Mouse (Mus musculus) heart, embryonic 10.5 days (tissue): ENCODE measurements at regions not wholly inside any gene's neighbourhood (a gene's known extent, or its start where the extent isn't known, plus 50 kb on each side); places are given as distances from the start of the nearest gene placed in this dataset.
"Not testable (repeated sequence)": the region's sequence is repeated elsewhere in the genome, so short reads cannot be mapped to it uniquely, and the experiment has no call there.

Experiments used
- DNase-seq: peaks from one replicate; pipeline ENCODE4 v3.0.0-alpha.2; 2017; ENCODE audit warnings: low spot score
- H3K27ac ChIP-seq: fragments of 300-500 bp; sonication (generic); 2 replicates; pipeline ENCODE4 v1.5.1; 2016; ENCODE audit warnings: mild to moderate bottlenecking
- H3K27me3 ChIP-seq: fragments of 300-500 bp; sonication (generic); 2 replicates; pipeline ENCODE4 v1.6.1; 2016; ENCODE audit warnings: mild to moderate bottlenecking; ENCODE audit not compliant: poor library complexity, insufficient read depth, severe bottlenecking
- H3K36me3 ChIP-seq: fragments of 300-500 bp; sonication (generic); 2 replicates; pipeline ENCODE4 v1.6.1; 2016; ENCODE audit warnings: mild to moderate bottlenecking, moderate library complexity
- H3K4me1 ChIP-seq: fragments of 300-500 bp; sonication (generic); 2 replicates; pipeline ENCODE4 v1.6.1; 2016; ENCODE audit warnings: mild to moderate bottlenecking
- H3K4me3 ChIP-seq: fragments of 300-500 bp; sonication (generic); 2 replicates; pipeline ENCODE4 v1.5.1; 2016; ENCODE audit warnings: mild to moderate bottlenecking, moderate library complexity
- H3K9me3 ChIP-seq: fragments of 300-500 bp; sonication (generic); 2 replicates; pipeline ENCODE4 v1.6.1; 2016; ENCODE audit warnings: mild to moderate bottlenecking, moderate library complexity
- WGBS: fragments of 180-500 bp; shearing (Covaris S2); methylation state at CpG from one replicate; pipeline ENCODE4 v1.1.7; 2016; 5-methylcytosine and 5-hydroxymethylcytosine counted together

- no peak overlapping the region for H3K4me3 ChIP-seq
- H3K4me1 ChIP-seq, result no peaks in the 10 kb centered on the region
- no peak for DNase-seq
- no peak overlapping the region for H3K27ac ChIP-seq
- H3K36me3 ChIP-seq, result no peaks in the 10 kb centered on the region
- no peaks in the 10 kb centered on the region for H3K9me3 ChIP-seq
- H3K27me3 ChIP-seq, result no peaks in the 10 kb centered on the region
These were observed 256.4 kb downstream of the Sema3d start for GRCm38 (mm10) chr5:12639549-12639948.

DNA sequence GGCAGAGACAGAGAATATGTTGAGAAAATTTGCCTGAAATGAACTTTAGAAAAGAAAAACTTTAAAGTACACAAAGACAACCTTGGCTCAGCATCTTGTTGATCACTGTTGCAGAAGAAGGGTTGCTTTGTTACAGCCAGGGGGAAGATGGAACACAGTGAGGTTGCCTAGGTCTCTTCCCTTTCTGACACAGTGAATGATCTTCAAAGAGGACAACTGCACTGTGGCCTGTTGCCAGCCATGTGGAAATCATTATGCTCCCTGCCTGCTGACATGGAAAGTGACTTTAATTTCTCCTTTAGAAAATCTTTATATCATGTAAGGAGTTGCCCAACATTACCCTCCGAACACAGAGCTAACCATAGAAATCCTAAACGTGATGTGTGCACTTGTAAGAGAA lies 263.1 kb downstream of the Sema3d start:
- WGBS, result 80% methylated on average over 2 of the region's 2 CpGs
- no peak overlapping the region for H3K27ac ChIP-seq
- no peak for DNase-seq

DNA sequence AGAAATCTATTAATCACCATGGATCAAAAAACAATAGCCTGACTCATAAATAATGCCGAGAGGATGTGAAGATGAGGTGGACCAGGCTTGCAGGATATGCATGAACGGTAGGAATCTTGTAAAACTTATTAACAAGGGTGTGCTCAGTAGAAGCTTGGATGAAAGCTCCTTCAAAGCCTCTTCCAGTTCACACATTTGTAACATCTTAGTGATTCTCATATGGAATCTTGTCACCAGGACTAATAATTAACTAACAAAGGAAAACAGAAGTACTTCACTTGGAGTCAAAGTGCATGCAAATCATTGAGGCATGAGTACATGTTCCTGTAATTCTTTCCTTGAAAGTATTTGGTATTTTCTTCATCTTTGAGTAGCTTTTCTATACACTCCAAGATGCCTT lies 290.5 kb downstream of the Sema3d start:
- Histone ChIP-seq H3K4me3 (no peak overlapping the region), H3K27ac (no peak overlapping the region), H3K4me1 (no peaks in the 10 kb centered on the region), H3K36me3 (no peaks in the 10 kb centered on the region), H3K27me3 (no peaks in the 10 kb centered on the region), H3K9me3 (no peaks in the 10 kb centered on the region; the same call in 1 of the 2 replicates)
- DNase-seq, result no peak
- 80% methylated on average over 2 of the region's 2 CpGs for WGBS

More for the DNA sequence above, 263.1 kb downstream of the Sema3d start:
- Histone ChIP-seq H3K9me3 (no peaks in the 10 kb centered on the region), H3K4me1 (no peaks in the 10 kb centered on the region), H3K4me3 (no peak overlapping the region), H3K36me3 (no peaks in the 10 kb centered on the region), H3K27me3 (no peaks in the 10 kb centered on the region)

DNA sequence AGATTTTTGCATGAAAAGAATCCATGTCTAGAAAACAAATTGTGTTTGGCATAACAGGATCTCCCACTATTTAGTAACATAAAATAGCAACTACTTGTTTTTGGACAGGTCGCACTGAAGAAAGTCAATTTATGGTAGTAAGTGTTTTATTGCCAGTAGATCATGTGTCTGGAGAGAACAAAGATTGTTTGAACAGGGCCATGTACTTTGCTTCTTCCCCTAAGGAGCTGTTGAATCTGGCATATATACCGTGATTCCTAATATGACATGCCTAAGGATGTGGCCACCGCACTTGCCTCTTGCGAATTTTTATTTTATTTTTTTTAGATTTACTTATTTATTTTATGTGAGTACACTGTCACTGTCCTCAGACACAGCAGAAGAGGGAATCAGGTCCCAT lies 290.9 kb downstream of the Sema3d start:
- DNase-seq, result no peak
- 92% methylated on average over 4 of the region's 4 CpGs for WGBS
- H3K4me3 ChIP-seq, result no peak overlapping the region

DNA sequence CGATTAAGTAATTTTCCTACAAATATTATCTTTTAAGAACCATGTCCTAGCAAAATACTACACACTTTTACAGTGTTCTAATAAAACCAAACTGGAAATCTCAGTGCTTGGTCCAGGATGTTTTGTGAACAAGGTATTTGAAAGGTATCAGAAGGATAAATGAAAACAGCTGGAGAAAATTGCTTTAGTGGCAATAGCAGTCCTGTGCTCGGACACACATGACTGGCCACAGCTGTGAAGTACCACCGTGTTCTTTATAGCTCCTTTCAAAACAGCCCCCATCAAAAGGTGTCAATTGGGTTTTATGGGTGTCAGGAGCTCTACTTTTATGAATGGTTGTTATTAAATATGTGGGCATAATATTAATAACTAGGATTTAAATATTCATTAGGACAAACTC lies 293.5 kb downstream of the Sema3d start:
- no peak overlapping the region for H3K27ac ChIP-seq

More for the DNA sequence above, 290.9 kb downstream of the Sema3d start:
- no peak overlapping the region for H3K27ac ChIP-seq
- no peaks in the 10 kb centered on the region for H3K4me1 ChIP-seq
- H3K36me3 ChIP-seq, result no peaks in the 10 kb centered on the region
- H3K9me3 ChIP-seq, result no peaks in the 10 kb centered on the region; the same call in 1 of the 2 replicates
- H3K27me3 ChIP-seq, result no peaks in the 10 kb centered on the region

GRCm38 (mm10) chr5:12714894-12715293 lies 331.7 kb downstream of the Sema3d start:
- peaks cover 7% of the 10 kb centered on the region for H3K9me3 ChIP-seq
- 83% methylated on average over 3 of the region's 3 CpGs for WGBS
- H3K36me3 ChIP-seq, result peaks cover 3% of the 10 kb centered on the region; the same call in 1 of the 2 replicates
- H3K4me1 ChIP-seq, result no peaks in the 10 kb centered on the region
- H3K27ac ChIP-seq, result no peak overlapping the region
- no peak for DNase-seq
- H3K27me3 ChIP-seq, result no peaks in the 10 kb centered on the region
- H3K4me3 ChIP-seq, result no peak overlapping the region

More for the DNA sequence above, 293.5 kb downstream of the Sema3d start:
- 74% methylated on average over 3 of the region's 3 CpGs for WGBS
- Histone ChIP-seq H3K27me3 (no peaks in the 10 kb centered on the region), H3K36me3 (no peaks in the 10 kb centered on the region), H3K4me1 (no peaks in the 10 kb centered on the region), H3K9me3 (no peaks in the 10 kb centered on the region), H3K4me3 (no peak overlapping the region)
- no peak for DNase-seq

GRCm38 (mm10) chr5:12751514-12751913 lies 368.3 kb downstream of the Sema3d start:
- Histone ChIP-seq H3K27me3 (no peaks in the 10 kb centered on the region), H3K36me3 (no peaks in the 10 kb centered on the region), H3K4me1 (no peaks in the 10 kb centered on the region), H3K27ac (no peak overlapping the region), H3K9me3 (no peaks in the 10 kb centered on the region), H3K4me3 (no peak overlapping the region)
- WGBS, result 18% methylated on average over 5 of the region's 5 CpGs
- no peak for DNase-seq

- Histone ChIP-seq H3K9me3 (no peaks in the 10 kb centered on the region), H3K4me1 (no peaks in the 10 kb centered on the region), H3K36me3 (no peaks in the 10 kb centered on the region), H3K27ac (no peak overlapping the region), H3K27me3 (no peaks in the 10 kb centered on the region), H3K4me3 (no peak overlapping the region)
- DNase-seq, result no peak
These were observed 365.6 kb upstream of the Sema3a start for GRCm38 (mm10) chr5:12759634-12760033.

DNA sequence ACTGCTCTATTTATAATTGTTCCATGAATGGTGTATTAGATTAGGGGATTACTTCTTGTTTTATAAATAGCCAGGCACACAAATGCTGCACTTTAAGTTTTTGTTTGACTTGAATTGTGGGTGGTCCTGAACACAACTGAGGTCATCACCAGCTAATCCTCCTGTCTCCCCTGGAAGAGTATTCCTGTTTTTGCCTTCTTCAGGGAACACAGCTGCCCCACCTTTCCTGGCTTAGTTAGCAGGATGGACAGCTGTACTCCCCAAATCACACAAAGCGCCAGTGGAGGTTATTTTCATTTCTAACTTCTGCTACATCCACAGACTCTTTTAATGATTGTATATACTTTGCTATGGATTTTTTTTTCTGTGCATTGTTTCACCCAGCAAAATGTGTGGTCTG lies 357.8 kb upstream of the Sema3a start:
- Histone ChIP-seq H3K36me3 (no peaks in the 10 kb centered on the region), H3K4me3 (no peak overlapping the region), H3K9me3 (no peaks in the 10 kb centered on the region), H3K27ac (no peak overlapping the region), H3K4me1 (no peaks in the 10 kb centered on the region), H3K27me3 (no peaks in the 10 kb centered on the region)
- DNase-seq, result no peak
- WGBS, result 79% methylated on average over 1 of the region's 1 CpGs

DNA sequence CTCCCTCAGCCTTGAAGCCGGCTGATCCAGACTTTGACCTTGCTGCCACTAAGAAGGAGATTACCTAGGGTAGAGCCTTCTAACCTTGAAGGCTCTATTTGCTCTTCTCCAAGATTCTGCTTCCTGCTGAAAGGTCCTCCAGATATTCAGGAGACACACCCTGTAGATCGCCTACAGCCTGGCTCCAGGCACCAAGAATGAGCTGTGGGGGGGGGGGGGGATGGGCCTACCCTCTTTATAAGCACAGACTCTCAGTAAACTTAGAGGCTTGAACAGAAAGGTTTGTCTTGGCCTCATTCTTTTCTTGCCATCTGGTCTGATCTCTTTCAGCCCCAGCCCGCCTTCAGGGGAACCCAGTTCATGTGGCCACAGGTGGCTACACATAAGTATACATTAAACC lies 342.5 kb upstream of the Sema3a start:
- H3K27me3 ChIP-seq, result no peaks in the 10 kb centered on the region
- no peaks in the 10 kb centered on the region for H3K4me1 ChIP-seq
- no peak overlapping the region for H3K4me3 ChIP-seq
- no peaks in the 10 kb centered on the region for H3K36me3 ChIP-seq
- DNase-seq, result no peak
- peaks cover 3% of the 10 kb centered on the region for H3K9me3 ChIP-seq
- no peak overlapping the region for H3K27ac ChIP-seq
- 87% methylated on average over 3 of the region's 3 CpGs for WGBS

GRCm38 (mm10) chr5:12808729-12809128 lies 316.5 kb upstream of the Sema3a start:
- no peak for DNase-seq
- Histone ChIP-seq H3K36me3 (no peaks in the 10 kb centered on the region), H3K4me1 (no peaks in the 10 kb centered on the region), H3K27ac (no peak overlapping the region), H3K4me3 (no peak overlapping the region), H3K27me3 (no peaks in the 10 kb centered on the region), H3K9me3 (no peaks in the 10 kb centered on the region)
- WGBS, result 77% methylated on average over 1 of the region's 1 CpGs

DNA sequence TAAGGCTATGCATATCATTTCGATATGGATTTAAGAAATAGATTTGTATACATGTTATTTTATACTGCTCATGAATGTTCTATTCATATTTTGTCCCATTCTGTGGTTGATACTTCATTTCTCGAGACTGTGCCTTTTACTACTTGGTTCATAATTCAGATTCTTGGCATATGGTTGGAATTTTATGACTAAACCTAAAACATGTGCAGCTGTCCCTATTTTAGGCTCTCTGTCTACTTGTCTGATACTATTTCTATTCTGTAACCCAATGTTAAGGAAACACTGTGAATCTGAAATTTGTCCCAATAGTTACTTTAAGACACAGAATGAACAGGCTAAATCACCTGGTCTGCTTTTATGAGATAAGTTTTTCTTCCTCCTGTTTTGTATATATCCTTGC lies 315.3 kb upstream of the Sema3a start:
- Histone ChIP-seq H3K27me3 (no peaks in the 10 kb centered on the region), H3K36me3 (no peaks in the 10 kb centered on the region), H3K27ac (no peak overlapping the region), H3K9me3 (no peaks in the 10 kb centered on the region), H3K4me3 (no peak overlapping the region), H3K4me1 (no peaks in the 10 kb centered on the region)
- no peak for DNase-seq
- WGBS, result 71% methylated on average over 2 of the region's 2 CpGs

DNA sequence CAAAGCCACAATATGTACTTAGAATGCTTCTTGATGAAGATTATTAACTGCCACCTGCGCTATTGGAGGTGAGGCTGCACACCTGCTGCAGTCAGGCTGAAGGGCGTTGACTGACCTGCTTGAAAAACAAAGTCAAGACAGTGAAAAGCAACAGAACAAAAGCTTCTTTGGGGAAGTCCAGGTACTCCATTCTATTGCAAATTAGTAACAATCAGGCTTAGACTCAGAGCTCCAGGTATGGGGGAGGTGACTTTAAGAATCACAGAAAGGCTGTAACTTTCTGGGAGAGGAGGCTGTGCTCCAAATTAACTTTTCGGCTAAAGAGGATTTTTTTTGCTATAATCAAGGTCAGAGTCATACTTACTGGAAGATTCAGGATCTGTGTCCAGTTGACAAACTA lies 278.0 kb upstream of the Sema3a start:
- H3K9me3 ChIP-seq, DNase-seq, H3K4me1 ChIP-seq, H3K27ac ChIP-seq, H3K27me3 ChIP-seq, H3K4me3 ChIP-seq, H3K36me3 ChIP-seq: not testable (repeated sequence)
- WGBS, result 75% methylated on average over 3 of the region's 3 CpGs

DNA sequence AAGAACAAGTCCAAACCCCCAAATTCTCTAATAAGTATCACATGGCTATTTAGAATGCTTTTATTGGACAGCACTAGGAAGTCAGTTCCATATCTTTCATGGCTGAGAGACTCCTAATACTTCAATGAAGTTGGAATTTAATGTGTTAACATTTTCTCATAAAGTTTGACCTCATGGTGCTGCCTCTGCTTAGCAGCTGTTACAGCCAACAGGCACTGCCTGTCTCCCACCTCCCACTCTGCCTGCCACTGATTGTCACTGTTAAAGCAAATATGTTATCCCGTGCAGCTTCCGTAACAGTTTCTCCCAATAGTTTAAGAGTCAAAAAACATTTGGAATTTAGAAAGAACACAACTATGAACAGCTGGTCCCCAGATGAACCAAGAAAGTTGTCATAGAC lies 268.3 kb upstream of the Sema3a start:
- DNase-seq, result no peak
- no peaks in the 10 kb centered on the region for H3K9me3 ChIP-seq
- no peaks in the 10 kb centered on the region for H3K27me3 ChIP-seq
- 82% methylated on average over 2 of the region's 2 CpGs for WGBS
- H3K4me3 ChIP-seq, result no peak overlapping the region
- no peaks in the 10 kb centered on the region for H3K36me3 ChIP-seq
- no peaks in the 10 kb centered on the region for H3K4me1 ChIP-seq
- no peak overlapping the region for H3K27ac ChIP-seq
